8 mouse cellular contexts compared by ENCODE assay signal in genomic region chr6:49216811-49217542, GRCm38 (mm10). TPM values are rescaled to one million over a fixed set of nuclear protein-coding genes. Genes with fewer than 3 reads are reported as not detected.
DNase-seq lines count a peak whose midpoint lies in the region; ATAC-seq and TF ChIP-seq lines count a peak whose summit lies in the region.

No protein-coding gene starts in this region.

- no peaks in the 10 kb centered on the region for H3K27me3 ChIP-seq in heart, embryonic 12.5 days (replicated peaks)
- H3K27me3 ChIP-seq in E14TG2a.4 (ENCODE audit: insufficient read depth, low read length) = no peaks in the 10 kb centered on the region
- peaks cover 11% of the 10 kb centered on the region; the same call in 1 of the 2 replicates for H3K27me3 ChIP-seq in forebrain, postnatal 0 days (ENCODE audit: insufficient read depth, low read length)
- no peaks in the 10 kb centered on the region for H3K27me3 ChIP-seq in liver, embryonic 14.5 days (ENCODE audit: control insufficient read depth, insufficient read depth, low read length)

- no peak for DNase-seq in heart, postnatal 36 days
- no peak for DNase-seq in forebrain, postnatal 0 days
- DNase-seq in liver, embryonic 14.5 days (ENCODE audit: low read depth in 3 of 3, low spot score in 3 of 3) = no peak
- DNase-seq in left cerebral cortex, postnatal 14 days (ENCODE audit: low spot score in 2 of 2) = no peak

- 3% methylated on average over 11 of the region's 11 CpGs for WGBS in heart, embryonic 12.5 days
- WGBS in forebrain, postnatal 0 days = 7% methylated on average over 11 of the region's 11 CpGs
- WGBS in liver, embryonic 14.5 days (ENCODE audit: insufficient replicate concordance) = 1% methylated on average over 11 of the region's 11 CpGs

- H3K9me3 ChIP-seq in heart, embryonic 12.5 days (replicated peaks) = no peaks in the 10 kb centered on the region
- H3K9me3 ChIP-seq in E14TG2a.4 (ENCODE audit: low read length) = peaks cover 4% of the 10 kb centered on the region; the same call in 1 of the 2 replicates
- H3K9me3 ChIP-seq in forebrain, postnatal 0 days (ENCODE audit: low read length) = no peaks in the 10 kb centered on the region
- H3K9me3 ChIP-seq in liver, embryonic 14.5 days (ENCODE audit: control insufficient read depth, low read length) = no peaks in the 10 kb centered on the region

- peak overlapping the region; percentile 84 for H3K4me2 ChIP-seq in heart, embryonic 12.5 days
- peak overlapping the region; percentile 57 for H3K4me2 ChIP-seq in forebrain, postnatal 0 days (ENCODE audit: low read depth)
- H3K4me2 ChIP-seq in liver, embryonic 14.5 days (ENCODE audit: low read depth) = peak overlapping the region; percentile 78

- no peaks in the 10 kb centered on the region for H3K36me3 ChIP-seq in heart, embryonic 12.5 days
- no peaks in the 10 kb centered on the region for H3K36me3 ChIP-seq in E14TG2a.4 (ENCODE audit: insufficient read depth, low read length)
- no peaks in the 10 kb centered on the region for H3K36me3 ChIP-seq in forebrain, postnatal 0 days (ENCODE audit: insufficient read depth)
- H3K36me3 ChIP-seq in liver, embryonic 14.5 days (replicated peaks; ENCODE audit: control insufficient read depth, insufficient read depth, low read depth) = no peaks in the 10 kb centered on the region

- peak overlapping the region; percentile 91 for H3K27ac ChIP-seq in heart, embryonic 12.5 days (ENCODE audit: poor library complexity, severe bottlenecking)
- no peak overlapping the region for H3K27ac ChIP-seq in forebrain, postnatal 0 days (ENCODE audit: low read depth, low read length)
- peak overlapping the region; percentile 83 for H3K27ac ChIP-seq in liver, embryonic 14.5 days

- ATAC-seq in heart, embryonic 12.5 days (ENCODE audit: insufficient number of reproducible peaks, low FRiP score) = no peak
- ATAC-seq in forebrain, postnatal 0 days = no peak
- ATAC-seq in liver, embryonic 14.5 days (ENCODE audit: insufficient read depth) = no peak
- no peak for ATAC-seq in cerebellum, adult (ENCODE audit: insufficient number of reproducible peaks, low FRiP score, low TSS enrichment)
- no peak for ATAC-seq in megakaryocyte-erythroid progenitor cell, adult 5-6 weeks (replicated peaks; ENCODE audit: low FRiP score, low TSS enrichment, poor library complexity, severe bottlenecking)

- intact Hi-C loops in heart, postnatal 36 days (cut with DNase I) = loop anchor here (2.0 kb wide), 1 partner anchor 1964 kb away; no protein-coding TSS in a partner anchor
- intact Hi-C loops in left cerebral cortex, postnatal 14 days (cut with DNase I) = loop anchor here (5.0 kb wide), 1 partner anchor 1955 kb away; no protein-coding TSS in a partner anchor

- peak overlapping the region; percentile 92 for H3K9ac ChIP-seq in heart, embryonic 12.5 days
- no peak overlapping the region for H3K9ac ChIP-seq in forebrain, postnatal 0 days
- H3K9ac ChIP-seq in liver, embryonic 14.5 days (replicated peaks) = peak overlapping the region; percentile 81

- H3K4me3 ChIP-seq in heart, embryonic 12.5 days = peak overlapping the region; percentile 72
- H3K4me3 ChIP-seq in E14TG2a.4 (replicated peaks; ENCODE audit: low read length) = peak overlapping the region; percentile 86
- peak overlapping the region; percentile 51 for H3K4me3 ChIP-seq in forebrain, postnatal 0 days (ENCODE audit: low read depth, low read length)
- H3K4me3 ChIP-seq in liver, embryonic 14.5 days (ENCODE audit: insufficient read depth in 1 of 2, low read depth in 2 of 2, low read length in 2 of 2) = peak overlapping the region; percentile 66 to 71

- no peak for TF ChIP-seq CTCF in E14TG2a.4 (conservative IDR thresholded peaks at IDR 0.05; ENCODE audit: low read length)
- TF ChIP-seq CTCF in forebrain, postnatal 0 days (IDR thresholded peaks at IDR 0.05; ENCODE audit: low read depth) = no peak
- TF ChIP-seq CTCF in liver, embryonic 14.5 days (IDR thresholded peaks at IDR 0.05; ENCODE audit: low read depth) = no peak

- no peak for TF ChIP-seq EP300 in liver, embryonic 14.5 days (IDR thresholded peaks at IDR 0.05; ENCODE audit: low read depth)

- H3K4me1 ChIP-seq in heart, embryonic 12.5 days (replicated peaks) = peaks cover 18% of the 10 kb centered on the region
- H3K4me1 ChIP-seq in E14TG2a.4 (replicated peaks; ENCODE audit: low read depth, low read length) = peaks cover 35% of the 10 kb centered on the region
- H3K4me1 ChIP-seq in forebrain, postnatal 0 days (ENCODE audit: insufficient read depth) = peaks cover 11% of the 10 kb centered on the region
- H3K4me1 ChIP-seq in liver, embryonic 14.5 days (replicated peaks; ENCODE audit: control insufficient read depth in 2 of 2, insufficient read depth in 2 of 2, low read length in 1 of 2) = peaks cover 3 to 13% of the 10 kb centered on the region in 2 experiments

RNA-seq across cellular contexts. Expression of gene Igf2bp3, which starts 2.2 kb away (rescaled TPM):
- 68.6 and 69.2 TPM in 2 replicates for polyA plus RNA-seq in heart, embryonic 12.5 days (2016; fragmentation: Nextera tagmentation; extraction: Ambion mirVana)
- total RNA-seq in heart, postnatal 36 days (2021) = under 1 TPM; 0.19 to 0.22 TPM
- total RNA-seq in forebrain, postnatal 0 days (2014; rRNA removed) = 9.1 and 12.8 TPM in 2 replicates
- polyA plus RNA-seq in forebrain, postnatal 0 days (2015; fragmentation: Nextera tagmentation; extraction: Ambion mirVana) = 12.3 and 13.5 TPM in 2 replicates
- polyA plus RNA-seq in liver, embryonic 14.5 days (2012; rRNA removed) = 5.0 and 7.6 TPM in 2 replicates
- polyA plus RNA-seq in liver, embryonic 14.5 days (2014; fragmentation: Nextera tagmentation; extraction: Ambion mirVana) = 14.0 and 15.4 TPM in 2 replicates
- under 1 TPM; 0.18 to 0.47 TPM for total RNA-seq in left cerebral cortex, postnatal 14 days (2021)
- total RNA-seq in megakaryocyte-erythroid progenitor cell, adult 5-6 weeks (2014; fragmentation: Nextera tagmentation) = 0.17 TPM in 1 of 2 replicates, not detected in the other
- total RNA-seq in megakaryocyte-erythroid progenitor cell, adult 5-6 weeks (2017) = not detected in 2 replicates

RNA-seq across cellular contexts. Expression of gene Tra2a, which starts 46.9 kb away (rescaled TPM):
- 72.2 and 72.5 TPM in 2 replicates for polyA plus RNA-seq in heart, embryonic 12.5 days (2016; fragmentation: Nextera tagmentation; extraction: Ambion mirVana)
- 10 to 100 TPM; 26.8 to 28.4 TPM for total RNA-seq in heart, postnatal 36 days (2021)
- total RNA-seq in forebrain, postnatal 0 days (2014; rRNA removed) = 75.7 and 81.7 TPM in 2 replicates
- polyA plus RNA-seq in forebrain, postnatal 0 days (2015; fragmentation: Nextera tagmentation; extraction: Ambion mirVana) = 43.5 and 45.9 TPM in 2 replicates
- polyA plus RNA-seq in liver, embryonic 14.5 days (2012; rRNA removed) = 46.4 and 61.4 TPM in 2 replicates
- polyA plus RNA-seq in liver, embryonic 14.5 days (2014; fragmentation: Nextera tagmentation; extraction: Ambion mirVana) = 16.1 and 16.4 TPM in 2 replicates
- 10 to 100 TPM; 66.6 to 82.9 TPM for total RNA-seq in left cerebral cortex, postnatal 14 days (2021)
- 160 and 198 TPM in 2 replicates for total RNA-seq in megakaryocyte-erythroid progenitor cell, adult 5-6 weeks (2014; fragmentation: Nextera tagmentation)
- total RNA-seq in megakaryocyte-erythroid progenitor cell, adult 5-6 weeks (2017) = 184 and 193 TPM in 2 replicates
